Mouse (Mus musculus) CD8-positive naive resting alpha-beta T cell, adult 2 months (primary cell): ENCODE measurements around the gene Mosmo.
A peak's percentile ranks its signal among the peaks of the same experiment; 100 is the strongest.

Source experiments
- DNase-seq, 2 experiments: peaks; one replicate each; pipeline ENCODE4 v3.0.0; 2022; ENCODE audit warnings: low read depth in 2 of 2, low spot score in 2 of 2

Gene Mosmo

DNA sequence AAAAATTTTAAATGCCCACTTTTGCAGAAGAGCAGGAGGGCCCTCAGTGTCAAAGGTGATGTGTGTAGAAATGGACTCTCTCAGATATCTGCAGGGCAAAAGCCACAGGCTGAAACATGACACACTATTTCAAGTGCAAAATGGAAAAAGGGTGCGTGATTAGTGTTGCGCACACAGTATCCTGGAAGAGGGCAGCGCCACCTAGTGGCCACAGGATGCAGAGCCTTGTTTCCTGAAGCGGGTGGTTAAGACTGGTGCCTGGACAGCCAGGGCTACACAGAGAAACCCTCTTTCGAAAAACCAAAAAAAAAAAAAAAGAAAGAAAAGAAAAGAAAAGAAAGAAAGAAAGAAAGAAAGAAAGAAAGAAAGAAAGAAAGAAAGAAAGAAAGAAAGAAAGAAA is 77.3 kb downstream of the Mosmo start:
- peak; percentile 70 to 72 for DNase-seq

DNA sequence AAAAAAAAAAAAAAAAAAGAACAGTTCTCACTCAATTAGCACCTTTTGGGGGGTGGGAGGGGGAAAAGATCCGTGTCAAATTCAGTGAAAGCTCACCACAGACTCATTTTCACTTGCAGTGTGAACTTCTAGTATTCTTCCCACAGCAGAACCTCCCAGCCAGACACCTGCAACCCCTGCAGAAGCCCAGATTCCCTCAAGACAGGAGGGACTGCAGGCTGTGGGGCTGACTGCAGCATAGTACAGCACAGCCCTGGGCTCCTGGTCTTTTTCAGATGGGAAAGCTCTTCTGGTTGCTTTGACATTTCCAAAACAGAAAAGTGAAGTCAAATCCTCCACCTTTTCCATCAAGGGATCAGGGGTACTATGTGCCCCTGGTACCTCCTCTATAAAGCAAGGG is 90.0 kb downstream of the Mosmo start:
- DNase-seq, result no peak

DNA sequence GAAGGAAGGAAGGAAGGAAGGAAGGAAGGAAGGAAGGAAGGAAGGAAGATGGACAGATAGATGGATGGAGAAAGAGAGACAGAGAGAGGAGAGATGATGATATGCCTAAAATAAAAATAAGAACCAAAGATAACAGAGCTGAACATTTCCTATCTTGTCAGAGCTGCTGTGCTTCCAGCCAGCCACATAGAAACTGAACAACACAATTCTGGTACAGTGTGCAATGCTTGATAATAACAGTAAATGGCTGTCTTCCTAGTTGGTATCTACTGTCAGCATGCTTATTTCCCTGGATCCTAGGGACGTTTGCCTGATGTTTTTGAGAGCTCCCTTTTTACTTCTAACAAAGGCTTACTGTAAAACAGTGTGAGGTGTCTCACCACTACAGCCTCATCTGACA is 94.0 kb downstream of the Mosmo start:
- DNase-seq, result no peak

GRCm38 (mm10) chr7:120778012-120778411 is 100.6 kb downstream of the Mosmo start:
- no peak for DNase-seq
